Mouse (Mus musculus): ENCODE measurements around the gene Lrrfip2. TPM values are rescaled to one million over a fixed set of nuclear protein-coding genes. Genes with fewer than 3 reads are reported as not detected.
A peak's percentile ranks its signal among the peaks of the same experiment; 100 is the strongest.

Gene Lrrfip2
- polyA plus RNA-seq, 1 experiment from 2014 or later = 39.6 TPM

DNA sequence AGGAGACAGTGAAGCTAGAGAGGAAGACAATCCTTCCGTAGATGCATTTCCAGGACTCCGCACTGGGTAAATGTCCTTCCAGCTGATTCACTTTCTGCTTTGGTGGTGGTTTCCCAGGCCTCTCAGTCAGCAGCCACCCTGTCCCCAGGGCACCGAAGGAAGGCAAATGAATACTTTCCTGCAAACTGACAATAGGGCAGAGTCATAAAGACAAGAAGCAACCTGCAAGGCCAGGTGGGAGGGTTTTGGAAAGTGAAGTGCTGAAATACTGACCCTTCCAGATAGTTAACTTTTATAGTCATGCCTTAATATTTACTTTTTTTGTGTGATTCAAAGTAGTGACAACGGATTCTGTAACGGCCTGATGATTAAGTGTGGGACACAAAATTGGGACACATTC lies 13.5 kb upstream of the Lrrfip2 start:
- no peak overlapping the region for H3K4me3 ChIP-seq (replicated peaks; ENCODE audit: low read depth, low read length)
- DNase-seq (ENCODE audit: low spot score) (no peak), ATAC-seq (replicated peaks; ENCODE audit: low FRiP score, low read depth) (no peak)
- no peaks in the 10 kb centered on the region for H3K4me1 ChIP-seq (replicated peaks; ENCODE audit: insufficient read depth, low read length)
- no peaks in the 10 kb centered on the region for H3K9me3 ChIP-seq (replicated peaks; ENCODE audit: low read length)
- WGBS = 71% methylated on average over 5 of the region's 5 CpGs
- TF ChIP-seq CTCF (IDR thresholded peaks at IDR 0.05; ENCODE audit: low read depth) = no peak
- no peaks in the 10 kb centered on the region for H3K27me3 ChIP-seq (ENCODE audit: insufficient read depth, low read length)
- no peak overlapping the region for H3K4me2 ChIP-seq (ENCODE audit: low read length)
- no peak overlapping the region for H3K27ac ChIP-seq
- H3K36me3 ChIP-seq (ENCODE audit: insufficient read depth, low read length) = no peaks in the 10 kb centered on the region
- H3K9ac ChIP-seq (ENCODE audit: low read depth, low read length) = no peak overlapping the region

DNA sequence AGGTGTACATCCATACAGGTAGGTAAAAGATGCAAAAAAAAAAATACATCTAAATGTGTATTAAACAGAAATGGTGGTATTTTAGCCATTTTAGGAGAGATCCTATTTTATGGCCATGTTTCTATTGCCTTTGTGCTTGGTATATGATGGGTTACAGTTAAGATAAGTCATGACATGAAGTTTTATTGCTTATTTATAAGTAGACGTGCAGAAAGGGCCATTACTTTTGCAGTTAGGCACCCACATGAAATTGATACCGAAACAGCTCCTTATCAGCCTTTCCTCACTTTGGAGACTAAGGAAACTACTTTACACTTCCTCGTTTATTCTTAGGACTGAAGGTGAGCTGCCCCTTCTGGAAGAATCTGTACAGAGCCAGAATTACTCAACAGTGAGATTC lies 9.5 kb upstream of the Lrrfip2 start:
- no peak overlapping the region for H3K27ac ChIP-seq
- no peak overlapping the region for H3K4me3 ChIP-seq (replicated peaks; ENCODE audit: low read depth, low read length)
- DNase-seq (ENCODE audit: low spot score) (no peak), ATAC-seq (replicated peaks; ENCODE audit: low FRiP score, low read depth) (no peak)
- no peak overlapping the region for H3K4me2 ChIP-seq (ENCODE audit: low read length)
- TF ChIP-seq CTCF (IDR thresholded peaks at IDR 0.05; ENCODE audit: low read depth) = no peak
- no peaks in the 10 kb centered on the region for H3K36me3 ChIP-seq (ENCODE audit: insufficient read depth, low read length)
- H3K9ac ChIP-seq (ENCODE audit: low read depth, low read length) = no peak overlapping the region
- no peaks in the 10 kb centered on the region for H3K9me3 ChIP-seq (replicated peaks; ENCODE audit: low read length)
- no peaks in the 10 kb centered on the region for H3K27me3 ChIP-seq (ENCODE audit: insufficient read depth, low read length)
- 50% methylated on average over 3 of the region's 3 CpGs for WGBS
- H3K4me1 ChIP-seq (replicated peaks; ENCODE audit: insufficient read depth, low read length) = no peaks in the 10 kb centered on the region

DNA sequence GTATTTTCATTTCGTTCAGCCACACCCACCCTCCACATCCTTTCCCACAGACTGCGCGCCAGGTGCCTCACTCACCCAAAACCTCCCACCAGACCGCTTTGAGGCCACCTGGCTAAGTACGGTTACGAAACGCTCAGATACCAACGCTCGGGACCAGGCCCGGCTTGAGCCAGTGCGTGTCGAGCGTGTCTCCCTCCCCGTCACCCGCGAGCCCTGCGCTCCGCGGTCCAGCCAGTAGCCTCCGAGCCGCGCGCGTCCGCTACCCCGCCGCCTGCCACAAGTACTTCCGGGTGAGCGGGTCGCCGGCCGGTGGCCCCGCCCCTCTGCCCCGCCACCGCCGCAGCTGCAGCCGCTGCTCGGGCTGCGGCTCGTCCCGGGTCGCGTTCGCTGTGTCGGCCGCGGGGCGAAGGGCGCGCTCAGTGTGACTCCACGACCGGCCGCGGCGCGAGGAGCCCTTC lies 431 bp downstream of the Lrrfip2 start:
- WGBS = 1% methylated on average over 33 of the region's 56 CpGs
- H3K4me2 ChIP-seq (ENCODE audit: low read length) = peak overlapping the region; percentile 86
- ATAC-seq (replicated peaks; ENCODE audit: low FRiP score, low read depth) = peak; percentile 93

GRCm38 (mm10) chr9:111118252-111118890 lies 979 bp downstream of the Lrrfip2 start:
- Histone ChIP-seq H3K9me3 (replicated peaks; ENCODE audit: low read length) (no peaks in the 10 kb centered on the region), H3K27me3 (ENCODE audit: insufficient read depth, low read length) (no peaks in the 10 kb centered on the region), H3K4me1 (replicated peaks; ENCODE audit: insufficient read depth, low read length) (peaks cover 3% of the 10 kb centered on the region), H3K4me2 (ENCODE audit: low read length) (peak overlapping the region; percentile 86), H3K36me3 (ENCODE audit: insufficient read depth, low read length) (no peaks in the 10 kb centered on the region), H3K4me3 (replicated peaks; ENCODE audit: low read depth, low read length) (peak overlapping the region; percentile 98), H3K9ac (ENCODE audit: low read depth, low read length) (peak overlapping the region; percentile 87), H3K27ac (peak overlapping the region; percentile 89)
- DNase-seq (ENCODE audit: low spot score) (peak; percentile 81), ATAC-seq (replicated peaks; ENCODE audit: low FRiP score, low read depth) (peak; percentile 83)
- under 1% methylated on average over 41 of the region's 52 CpGs for WGBS
- peak; percentile 12; the same call in 1 of the 2 replicates for TF ChIP-seq CTCF (IDR thresholded peaks at IDR 0.05; ENCODE audit: low read depth)

More for the DNA sequence above, 431 bp downstream of the Lrrfip2 start:
- no peaks in the 10 kb centered on the region for H3K9me3 ChIP-seq (replicated peaks; ENCODE audit: low read length)
- H3K36me3 ChIP-seq (ENCODE audit: insufficient read depth, low read length) = no peaks in the 10 kb centered on the region
- no peaks in the 10 kb centered on the region for H3K27me3 ChIP-seq (ENCODE audit: insufficient read depth, low read length)
- peak overlapping the region; percentile 98 for H3K4me3 ChIP-seq (replicated peaks; ENCODE audit: low read depth, low read length)
- peak overlapping the region; percentile 87 for H3K9ac ChIP-seq (ENCODE audit: low read depth, low read length)
- H3K27ac ChIP-seq = peak overlapping the region; percentile 89
- DNase-seq (ENCODE audit: low spot score) = peak; percentile 88
- H3K4me1 ChIP-seq (replicated peaks; ENCODE audit: insufficient read depth, low read length) = peaks cover 3% of the 10 kb centered on the region
- no peak for TF ChIP-seq CTCF (IDR thresholded peaks at IDR 0.05; ENCODE audit: low read depth)

- Histone ChIP-seq H3K9me3 (replicated peaks; ENCODE audit: low read length) (no peaks in the 10 kb centered on the region), H3K4me3 (replicated peaks; ENCODE audit: low read depth, low read length) (peak overlapping the region; percentile 98), H3K4me2 (ENCODE audit: low read length) (peak overlapping the region; percentile 86), H3K36me3 (ENCODE audit: insufficient read depth, low read length) (no peaks in the 10 kb centered on the region), H3K4me1 (replicated peaks; ENCODE audit: insufficient read depth, low read length) (peaks cover 3% of the 10 kb centered on the region), H3K27me3 (ENCODE audit: insufficient read depth, low read length) (no peaks in the 10 kb centered on the region), H3K9ac (ENCODE audit: low read depth, low read length) (peak overlapping the region; percentile 87), H3K27ac (peak overlapping the region; percentile 89)
- peak; percentile 33 for DNase-seq (ENCODE audit: low spot score)
- no peak for ATAC-seq (replicated peaks; ENCODE audit: low FRiP score, low read depth)
- 5% methylated on average over 17 of the region's 17 CpGs for WGBS
- no peak for TF ChIP-seq CTCF (IDR thresholded peaks at IDR 0.05; ENCODE audit: low read depth)
Measured at GRCm38 (mm10) chr9:111118891-111119441, 1.6 kb downstream of the Lrrfip2 start.

GRCm38 (mm10) chr9:111122446-111122845 lies 5.1 kb downstream of the Lrrfip2 start:
- H3K9me3 ChIP-seq (replicated peaks; ENCODE audit: low read length) = no peaks in the 10 kb centered on the region
- no peak for TF ChIP-seq CTCF (IDR thresholded peaks at IDR 0.05; ENCODE audit: low read depth)
- H3K4me2 ChIP-seq (ENCODE audit: low read length) = no peak overlapping the region
- no peak overlapping the region for H3K9ac ChIP-seq (ENCODE audit: low read depth, low read length)
- DNase-seq (ENCODE audit: low spot score) (no peak), ATAC-seq (replicated peaks; ENCODE audit: low FRiP score, low read depth) (no peak)
- no peak overlapping the region for H3K4me3 ChIP-seq (replicated peaks; ENCODE audit: low read depth, low read length)
- H3K27ac ChIP-seq = no peak overlapping the region
- H3K36me3 ChIP-seq (ENCODE audit: insufficient read depth, low read length) = no peaks in the 10 kb centered on the region
- no peaks in the 10 kb centered on the region for H3K27me3 ChIP-seq (ENCODE audit: insufficient read depth, low read length)
- H3K4me1 ChIP-seq (replicated peaks; ENCODE audit: insufficient read depth, low read length) = peaks cover 2% of the 10 kb centered on the region
- WGBS = 75% methylated on average over 5 of the region's 5 CpGs
